Mouse (Mus musculus): ENCODE measurements at regions not wholly inside any gene's neighbourhood (a gene's known extent, or its start where the extent isn't known, plus 50 kb on each side); places are given as distances from the start of the nearest gene placed in this dataset.
"Not testable (repeated sequence)": the region's sequence is repeated elsewhere in the genome, so short reads cannot be mapped to it uniquely, and the experiment has no call there.

DNA sequence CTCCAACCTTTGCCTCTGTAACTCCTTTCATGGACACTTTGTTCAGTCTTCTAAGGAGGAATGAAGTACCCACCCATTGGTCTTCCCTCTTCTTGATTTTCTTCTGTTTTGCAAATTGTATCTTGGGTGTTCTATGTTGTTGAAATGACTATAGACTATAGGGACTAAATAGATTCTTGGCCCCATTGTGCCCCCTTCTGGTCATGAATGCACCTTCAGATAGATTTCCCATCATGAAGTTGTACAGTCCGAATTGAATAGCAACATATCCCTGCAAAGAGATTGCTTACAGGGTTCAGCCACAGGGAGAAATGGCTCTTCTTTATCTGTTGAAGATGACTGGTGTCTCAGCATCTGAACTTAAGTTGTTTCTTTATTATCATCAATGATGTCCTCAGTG, 817.6 kb upstream of the Zfp386 start:
- no peaks in the 10 kb centered on the region; the same call in 1 of the 2 replicates for H3K9me3 ChIP-seq
- H3K9ac ChIP-seq = no peak overlapping the region
- H3K4me2 ChIP-seq = no peak overlapping the region
- H3K4me3 ChIP-seq = no peak overlapping the region
- no peak overlapping the region for H3K27ac ChIP-seq
- WGBS = 57% methylated on average over 1 of the region's 1 CpGs
- no peak for ATAC-seq (ENCODE audit: borderline replicate concordance, extremely low read depth, low FRiP score, low TSS enrichment)
- H3K36me3 ChIP-seq = no peaks in the 10 kb centered on the region
- no peaks in the 10 kb centered on the region for H3K27me3 ChIP-seq
- H3K4me1 ChIP-seq = no peaks in the 10 kb centered on the region

DNA sequence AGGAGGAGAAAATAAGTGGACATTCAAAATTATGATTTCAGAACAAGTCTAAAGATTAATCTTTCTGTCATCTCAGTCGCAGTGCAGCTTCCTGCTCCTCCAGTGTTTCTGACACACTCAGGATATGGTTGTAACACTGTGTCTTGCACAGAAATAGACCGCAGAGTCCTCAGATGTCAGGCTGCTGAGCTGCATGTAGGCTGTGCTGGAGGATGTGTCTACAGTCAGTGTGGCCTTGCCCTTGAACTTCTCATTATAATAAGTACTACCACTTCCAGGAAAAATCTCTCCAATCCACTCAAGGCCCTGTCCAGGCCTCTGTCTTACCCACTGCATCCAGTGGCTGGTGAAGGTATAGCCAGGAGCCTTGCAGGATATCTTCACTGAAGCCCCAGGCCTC, 804.9 kb upstream of the Zfp386 start:
- WGBS = 78% methylated on average over 2 of the region's 2 CpGs
- not testable (repeated sequence) for ATAC-seq (ENCODE audit: borderline replicate concordance, extremely low read depth, low FRiP score, low TSS enrichment); H3K27me3 ChIP-seq; H3K36me3 ChIP-seq; H3K27ac ChIP-seq; H3K4me3 ChIP-seq; H3K9me3 ChIP-seq; H3K4me2 ChIP-seq; H3K4me1 ChIP-seq; H3K9ac ChIP-seq

DNA sequence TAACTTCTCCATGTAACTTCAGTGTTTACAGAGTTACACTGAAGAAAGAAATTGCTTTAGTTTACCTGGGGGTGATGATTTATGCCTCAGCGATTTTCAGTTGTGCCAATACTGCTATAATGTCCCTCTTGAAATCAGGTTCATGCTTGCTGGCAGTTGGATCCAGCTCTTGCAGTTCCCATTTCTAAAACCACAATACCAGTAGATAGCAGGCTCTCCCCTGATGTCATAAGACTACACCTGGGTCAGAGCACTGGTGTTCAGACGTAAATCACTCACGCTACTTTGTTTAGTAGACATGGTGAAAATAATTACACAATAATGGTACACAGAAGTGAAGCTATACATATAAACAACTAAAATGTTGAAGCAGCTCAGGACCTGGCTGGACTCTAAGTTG, 800.2 kb upstream of the Zfp386 start:
- WGBS = 82% methylated on average over 3 of the region's 3 CpGs
- not testable (repeated sequence) for H3K27me3 ChIP-seq; H3K4me3 ChIP-seq; ATAC-seq (ENCODE audit: borderline replicate concordance, extremely low read depth, low FRiP score, low TSS enrichment); H3K9me3 ChIP-seq; H3K27ac ChIP-seq; H3K4me1 ChIP-seq; H3K4me2 ChIP-seq; H3K36me3 ChIP-seq; H3K9ac ChIP-seq

DNA sequence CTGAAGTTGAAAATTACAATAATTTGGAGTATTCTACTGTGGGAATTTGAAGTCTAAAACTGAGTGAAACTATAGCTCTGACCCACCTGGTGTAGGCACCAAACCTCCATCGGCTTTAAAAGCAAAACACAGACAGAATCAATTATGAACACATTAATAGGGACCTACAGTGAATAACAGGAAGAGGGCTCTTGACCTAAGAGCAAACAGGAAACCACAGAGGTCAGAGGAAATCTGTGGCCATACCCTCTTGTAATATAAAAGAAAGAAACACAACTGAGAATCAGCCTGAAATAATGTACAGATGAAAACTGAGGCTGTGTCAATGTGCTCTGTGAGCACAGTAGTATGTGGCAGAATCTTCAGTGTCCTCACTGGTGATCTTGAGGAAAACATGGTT, 789.7 kb upstream of the Zfp386 start:
- Histone ChIP-seq H3K4me3 (no peak overlapping the region), H3K9me3 (0 out of 2 replicates have a peak, but pooled peaks cover 4% of the 10 kb centered on the region), H3K4me2 (no peak overlapping the region), H3K36me3 (no peaks in the 10 kb centered on the region), H3K4me1 (no peaks in the 10 kb centered on the region), H3K27ac (no peak overlapping the region), H3K27me3 (no peaks in the 10 kb centered on the region), H3K9ac (no peak overlapping the region)
- ATAC-seq (ENCODE audit: borderline replicate concordance, extremely low read depth, low FRiP score, low TSS enrichment) = no peak
- WGBS = 60% methylated on average over 1 of the region's 1 CpGs

DNA sequence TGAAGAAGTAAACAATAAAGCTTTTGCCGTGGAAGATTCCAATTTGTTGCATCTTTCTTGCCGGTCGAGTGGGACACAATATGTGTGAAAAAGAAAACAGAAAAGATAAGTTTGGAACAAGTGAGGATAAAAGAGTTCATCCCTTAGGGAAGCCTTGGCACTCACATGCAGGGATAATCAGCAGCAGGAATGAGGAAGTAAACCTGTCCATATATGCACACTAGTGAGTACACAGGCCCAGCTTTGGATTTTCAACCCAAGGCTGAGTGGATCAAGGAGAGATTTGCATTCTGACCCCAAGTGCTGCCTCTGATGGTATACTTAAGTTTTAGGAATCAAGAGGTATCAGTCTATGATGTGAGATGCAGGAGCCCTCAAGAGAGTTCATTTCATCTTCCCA, 788.8 kb upstream of the Zfp386 start:
- no peak for ATAC-seq (ENCODE audit: borderline replicate concordance, extremely low read depth, low FRiP score, low TSS enrichment)
- H3K4me2 ChIP-seq = no peak overlapping the region
- no peaks in the 10 kb centered on the region for H3K36me3 ChIP-seq
- 77% methylated on average over 3 of the region's 3 CpGs for WGBS
- no peak overlapping the region for H3K4me3 ChIP-seq
- no peaks in the 10 kb centered on the region for H3K4me1 ChIP-seq
- H3K9me3 ChIP-seq = 0 out of 2 replicates have a peak, but pooled peaks cover 4% of the 10 kb centered on the region
- H3K9ac ChIP-seq = no peak overlapping the region
- H3K27ac ChIP-seq = no peak overlapping the region
- no peaks in the 10 kb centered on the region for H3K27me3 ChIP-seq

DNA sequence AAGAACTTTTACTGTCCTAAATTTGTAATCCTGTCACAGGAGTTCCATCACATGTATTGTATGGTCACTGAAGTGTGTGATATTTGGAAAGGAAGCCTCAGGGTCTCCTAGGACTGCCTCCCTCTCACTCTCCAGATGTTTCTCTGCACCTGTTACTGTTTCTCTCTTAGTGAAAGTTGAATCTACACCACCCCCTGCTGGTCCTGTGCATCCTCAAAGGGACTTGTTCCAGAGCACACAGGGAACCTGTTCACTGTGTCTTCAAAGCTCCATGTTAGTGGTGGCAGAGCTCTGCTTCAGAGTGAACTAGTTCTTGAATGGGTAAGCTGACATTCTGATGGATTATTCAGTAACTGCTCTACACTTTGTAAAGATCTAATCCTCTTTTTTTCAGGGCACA, 785.1 kb upstream of the Zfp386 start:
- not testable (repeated sequence) for H3K4me3 ChIP-seq; H3K4me1 ChIP-seq; ATAC-seq (ENCODE audit: borderline replicate concordance, extremely low read depth, low FRiP score, low TSS enrichment); H3K9ac ChIP-seq; H3K36me3 ChIP-seq; H3K4me2 ChIP-seq; H3K9me3 ChIP-seq; H3K27ac ChIP-seq; H3K27me3 ChIP-seq

DNA sequence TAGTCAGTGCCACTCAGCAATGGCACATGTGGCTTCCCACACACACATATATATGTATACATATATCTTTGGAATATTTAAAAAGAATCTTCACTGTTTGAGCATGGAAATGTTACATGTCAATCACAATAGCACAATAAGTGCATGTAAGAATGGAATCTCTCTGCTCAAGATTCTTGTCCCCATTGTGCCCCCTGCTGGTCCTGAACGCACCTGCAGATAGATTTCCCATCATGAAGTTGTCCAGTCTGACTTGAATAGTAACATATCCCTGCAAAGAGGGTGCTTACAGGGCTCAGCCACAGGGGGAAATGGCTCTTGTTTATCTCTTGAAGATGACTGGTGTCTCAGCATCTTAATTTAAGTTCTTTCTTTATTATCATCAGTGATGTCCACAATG, 770.8 kb upstream of the Zfp386 start:
- H3K9me3 ChIP-seq; H3K4me3 ChIP-seq; H3K4me2 ChIP-seq; H3K36me3 ChIP-seq; H3K4me1 ChIP-seq; H3K27me3 ChIP-seq; H3K27ac ChIP-seq; H3K9ac ChIP-seq; ATAC-seq (ENCODE audit: borderline replicate concordance, extremely low read depth, low FRiP score, low TSS enrichment): not testable (repeated sequence)
- 48% methylated on average over 1 of the region's 1 CpGs for WGBS

DNA sequence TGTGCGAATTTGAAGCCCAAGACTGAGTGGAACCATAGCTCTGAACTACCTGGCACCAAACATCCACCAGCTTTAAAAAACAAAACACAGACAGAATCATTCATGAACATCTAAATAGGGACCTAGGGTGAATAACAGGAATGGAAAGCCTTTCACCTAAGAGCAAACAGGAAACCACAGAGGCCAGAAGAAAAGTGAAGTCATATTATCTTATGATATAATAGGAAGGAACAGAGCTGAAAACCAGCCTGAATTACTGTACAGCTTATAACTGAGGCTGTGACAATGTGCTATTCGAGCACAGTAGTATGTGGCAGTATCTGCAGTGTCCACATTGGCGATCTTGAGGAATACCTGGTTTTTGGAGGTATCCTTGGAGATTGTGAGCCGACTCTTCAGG, 753.8 kb upstream of the Zfp386 start:
- not testable (repeated sequence) for H3K4me1 ChIP-seq; H3K9ac ChIP-seq; H3K27ac ChIP-seq; H3K36me3 ChIP-seq; H3K27me3 ChIP-seq; H3K4me2 ChIP-seq; H3K4me3 ChIP-seq; ATAC-seq (ENCODE audit: borderline replicate concordance, extremely low read depth, low FRiP score, low TSS enrichment); H3K9me3 ChIP-seq
- 63% methylated on average over 4 of the region's 4 CpGs for WGBS

DNA sequence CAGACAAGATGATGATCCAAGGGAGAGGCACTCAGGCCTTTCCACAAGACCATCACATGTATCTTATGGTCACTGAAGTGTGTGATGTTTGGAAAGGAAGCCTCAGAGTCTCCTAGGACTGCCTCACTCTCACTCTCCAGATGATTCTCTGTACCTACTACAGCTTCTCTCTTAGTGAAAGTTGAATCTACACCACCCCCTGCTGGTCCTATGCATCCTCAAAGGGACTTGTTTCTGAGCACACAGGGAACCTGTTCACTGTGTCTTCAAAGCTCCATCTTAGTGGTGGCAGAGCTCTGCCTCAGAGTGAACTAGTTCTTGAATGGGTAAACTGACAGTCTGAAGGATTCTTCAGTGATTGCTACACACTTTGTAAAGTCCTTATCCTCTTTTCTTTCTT, 749.5 kb upstream of the Zfp386 start:
- H3K36me3 ChIP-seq; H3K4me2 ChIP-seq; H3K9me3 ChIP-seq; H3K4me1 ChIP-seq; H3K9ac ChIP-seq; H3K4me3 ChIP-seq; ATAC-seq (ENCODE audit: borderline replicate concordance, extremely low read depth, low FRiP score, low TSS enrichment); H3K27me3 ChIP-seq; H3K27ac ChIP-seq: not testable (repeated sequence)

DNA sequence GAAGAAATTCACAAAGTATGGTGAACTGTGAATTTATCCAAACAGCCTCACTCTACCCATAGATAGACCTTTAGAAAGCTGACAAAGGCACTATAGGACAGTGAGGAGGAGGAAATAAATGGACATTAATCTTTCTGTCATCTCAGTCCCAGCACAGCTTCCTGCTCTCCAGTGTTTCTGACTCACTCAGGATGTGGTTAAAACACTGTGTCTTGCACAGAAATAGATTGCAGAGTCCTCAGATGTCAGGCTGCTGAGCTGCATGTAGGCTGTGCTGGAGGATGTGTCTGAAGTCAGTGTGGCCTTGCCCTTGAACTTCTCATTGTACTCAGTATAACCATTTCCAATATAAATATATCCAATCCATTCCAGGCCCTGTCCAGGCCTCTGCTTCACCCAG, 735.6 kb upstream of the Zfp386 start:
- no peaks in the 10 kb centered on the region for H3K4me1 ChIP-seq
- H3K9ac ChIP-seq = no peak overlapping the region
- no peak overlapping the region for H3K4me3 ChIP-seq
- H3K27me3 ChIP-seq = no peaks in the 10 kb centered on the region
- H3K9me3 ChIP-seq = no peaks in the 10 kb centered on the region
- no peak for ATAC-seq (ENCODE audit: borderline replicate concordance, extremely low read depth, low FRiP score, low TSS enrichment)
- H3K36me3 ChIP-seq = no peaks in the 10 kb centered on the region
- no peak overlapping the region for H3K27ac ChIP-seq
- H3K4me2 ChIP-seq = no peak overlapping the region

DNA sequence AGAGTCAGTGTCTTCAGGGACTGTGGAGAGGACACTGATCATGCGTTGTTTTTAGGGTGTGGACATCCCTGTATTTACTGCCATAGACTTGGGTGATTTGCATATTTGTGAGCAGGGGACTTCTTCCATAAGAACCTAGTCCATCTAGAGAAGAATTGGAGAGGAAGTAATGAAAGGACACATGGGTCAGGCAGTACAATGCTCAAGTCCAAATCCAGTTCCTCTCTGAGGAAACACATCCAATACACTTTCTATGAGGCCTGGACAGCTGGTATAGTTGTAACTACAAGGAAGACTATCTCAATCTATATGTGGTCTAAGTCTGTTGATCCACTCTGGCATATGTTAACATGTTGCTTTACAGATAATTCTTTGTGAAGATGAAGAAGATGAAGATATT, 734.9 kb upstream of the Zfp386 start:
- not testable (repeated sequence) for H3K4me3 ChIP-seq; ATAC-seq (ENCODE audit: borderline replicate concordance, extremely low read depth, low FRiP score, low TSS enrichment); H3K4me1 ChIP-seq; H3K36me3 ChIP-seq; H3K9me3 ChIP-seq; H3K4me2 ChIP-seq; H3K27ac ChIP-seq; H3K27me3 ChIP-seq; H3K9ac ChIP-seq
- 78% methylated on average over 1 of the region's 1 CpGs for WGBS

DNA sequence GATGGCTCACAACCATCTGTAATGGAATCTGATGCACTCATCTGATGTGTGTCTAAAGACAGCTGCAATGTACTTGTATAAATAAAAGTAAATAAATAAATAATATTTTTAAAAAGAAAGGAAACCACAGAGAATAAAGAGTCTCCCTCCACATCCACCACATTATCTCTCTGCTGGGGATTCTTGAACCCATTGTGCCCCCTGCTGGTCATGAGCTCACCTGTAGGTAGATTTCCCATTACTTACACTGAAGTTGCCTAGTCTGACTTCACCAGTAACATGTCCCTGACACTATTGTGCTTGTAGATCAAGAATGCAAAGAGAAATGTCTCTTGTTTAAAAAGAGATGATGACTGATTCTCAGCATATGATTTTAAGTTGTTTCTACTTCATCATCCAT, 726.9 kb upstream of the Zfp386 start:
- not testable (repeated sequence) for H3K36me3 ChIP-seq; ATAC-seq (ENCODE audit: borderline replicate concordance, extremely low read depth, low FRiP score, low TSS enrichment); H3K27ac ChIP-seq

DNA sequence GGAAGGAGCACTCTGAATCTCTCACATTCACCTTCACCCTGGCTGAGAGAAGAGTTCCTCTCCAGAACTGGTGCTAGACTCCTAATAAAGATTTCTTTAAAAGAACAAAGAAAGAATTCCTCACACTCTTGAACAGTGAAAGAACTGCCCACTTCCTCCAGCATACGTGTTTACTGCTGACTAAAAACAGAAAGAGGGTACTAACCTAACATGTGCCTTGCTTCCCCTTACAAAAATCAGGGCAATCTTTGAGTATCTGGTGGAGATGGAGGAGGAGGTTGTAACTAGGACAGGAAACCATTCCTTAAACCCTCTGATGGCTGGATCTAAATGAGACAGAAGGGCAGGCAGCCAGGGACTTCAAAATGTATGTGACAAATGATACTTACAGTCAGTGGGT, 719.1 kb upstream of the Zfp386 start:
- Histone ChIP-seq H3K9ac (no peak overlapping the region), H3K4me1 (no peaks in the 10 kb centered on the region), H3K4me3 (no peak overlapping the region), H3K36me3 (no peaks in the 10 kb centered on the region), H3K27me3 (no peaks in the 10 kb centered on the region), H3K27ac (no peak overlapping the region), H3K4me2 (no peak overlapping the region), H3K9me3 (no peaks in the 10 kb centered on the region)
- WGBS = 33% methylated on average over 1 of the region's 1 CpGs
- no peak for ATAC-seq (ENCODE audit: borderline replicate concordance, extremely low read depth, low FRiP score, low TSS enrichment)

More for the DNA sequence above, 726.9 kb upstream of the Zfp386 start:
- H3K9ac ChIP-seq, H3K4me3 ChIP-seq, H3K27me3 ChIP-seq, H3K4me2 ChIP-seq, H3K4me1 ChIP-seq, H3K9me3 ChIP-seq: not testable (repeated sequence)
